Mouse (Mus musculus) 3T3-L1 (cell line): Measurements from ENCODE around the gene Lamc3.

Experiments
- DNase-seq: peaks from one replicate; pipeline ENCODE4 v3.0.0-alpha.2; 2015; ENCODE audit warnings: low read depth, low spot score

Lamc3 gene

DNA sequence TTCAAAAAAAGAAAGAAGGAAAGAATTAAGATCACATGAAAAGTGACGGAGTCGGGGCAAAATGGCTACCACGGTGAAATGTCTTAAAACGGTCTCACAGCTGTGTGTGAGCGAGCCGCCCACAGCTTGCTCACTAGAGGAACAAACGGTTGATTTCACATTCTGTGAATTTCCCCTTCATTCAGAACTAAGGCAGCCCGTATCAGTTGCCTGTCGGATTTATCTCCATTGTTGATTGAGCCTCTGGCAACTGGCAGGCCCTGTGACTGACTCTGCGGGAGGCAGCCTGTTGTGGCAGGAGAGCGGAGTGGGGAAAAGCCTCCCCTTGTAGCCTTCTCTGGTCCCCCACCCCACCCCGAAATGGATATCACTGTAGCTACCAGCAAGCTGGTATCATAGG lies 10.6 kb upstream of the Lamc3 start:
- no peak for DNase-seq

DNA sequence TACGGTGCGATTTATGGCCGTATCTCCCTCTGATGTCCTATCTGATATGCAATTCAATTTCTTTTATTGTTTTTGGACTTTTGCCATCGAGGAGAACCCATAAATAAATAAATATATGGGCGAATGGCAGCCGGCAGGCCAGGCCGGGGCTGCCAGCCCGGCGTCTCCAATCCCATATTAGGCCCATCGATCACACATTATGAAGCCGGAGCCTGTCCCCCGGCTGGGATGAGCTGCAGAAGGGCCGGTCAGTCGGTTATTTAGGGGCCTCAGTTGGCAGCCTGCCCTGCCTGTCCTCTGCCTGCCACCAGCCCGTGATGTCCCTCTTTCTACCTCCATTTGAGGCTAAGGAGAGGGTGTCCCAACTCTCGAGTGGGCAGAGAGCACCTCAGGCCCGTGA lies 8.5 kb upstream of the Lamc3 start:
- DNase-seq: no peak

DNA sequence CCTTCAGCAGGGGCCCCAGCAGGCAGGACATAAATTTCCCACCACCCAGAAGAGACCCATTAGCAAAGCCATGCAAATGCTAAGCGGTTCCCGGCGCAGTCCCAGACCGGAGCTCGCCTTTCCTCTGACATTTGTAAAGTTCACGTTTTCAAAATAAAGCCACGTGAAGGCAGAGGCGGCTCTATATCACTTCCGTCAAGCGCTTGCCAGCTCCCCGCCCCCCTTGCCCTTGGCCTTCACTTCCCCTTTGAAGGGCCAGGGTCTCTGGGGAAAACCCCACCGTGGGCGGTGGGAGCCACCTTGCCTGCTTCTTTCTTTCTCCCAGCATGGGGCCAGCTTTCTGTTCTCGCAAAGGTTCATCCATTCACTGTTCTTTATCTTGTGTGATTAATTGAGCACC lies 6.2 kb upstream of the Lamc3 start:
- no peak for DNase-seq

DNA sequence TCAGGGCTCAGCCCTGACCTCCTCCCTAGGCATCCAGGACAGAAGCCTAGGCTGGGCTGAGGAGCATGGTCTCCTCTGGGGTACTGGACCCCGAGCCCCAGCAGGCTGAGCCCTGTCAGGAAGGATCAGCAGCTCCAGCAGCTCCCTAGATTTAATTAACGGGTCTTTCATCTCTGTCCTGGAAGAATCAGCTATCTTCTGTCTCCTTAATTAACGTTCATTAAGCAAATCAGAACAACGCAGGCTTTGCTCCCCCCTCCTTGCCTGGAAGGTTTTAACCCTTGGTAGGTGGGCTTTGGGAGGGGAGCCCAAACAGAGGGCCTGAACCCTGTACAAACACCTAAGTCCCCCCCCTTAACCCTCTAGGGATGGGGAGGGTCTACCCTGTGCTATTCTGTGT lies 4.0 kb upstream of the Lamc3 start:
- DNase-seq: no peak

DNA sequence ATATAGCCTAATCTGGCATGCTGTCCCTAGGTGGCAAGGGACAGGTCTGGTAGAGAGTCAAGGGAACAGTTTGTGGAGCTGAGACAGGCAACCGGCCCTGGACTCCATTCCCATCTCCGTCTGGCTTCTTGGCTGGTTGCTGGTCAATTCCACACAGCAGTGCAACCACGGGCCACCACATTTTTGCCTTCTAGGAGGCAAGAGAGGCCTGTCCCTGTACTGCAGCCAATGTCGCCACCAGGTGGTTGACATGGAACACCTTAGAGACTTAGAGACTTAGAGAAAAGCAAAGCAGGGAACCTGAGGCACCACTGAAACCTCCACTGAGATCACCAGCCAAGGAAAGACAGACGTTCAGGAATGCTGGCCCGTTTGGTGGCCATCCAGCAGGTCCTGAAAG lies 2.3 kb upstream of the Lamc3 start:
- DNase-seq: peak; percentile 73

DNA sequence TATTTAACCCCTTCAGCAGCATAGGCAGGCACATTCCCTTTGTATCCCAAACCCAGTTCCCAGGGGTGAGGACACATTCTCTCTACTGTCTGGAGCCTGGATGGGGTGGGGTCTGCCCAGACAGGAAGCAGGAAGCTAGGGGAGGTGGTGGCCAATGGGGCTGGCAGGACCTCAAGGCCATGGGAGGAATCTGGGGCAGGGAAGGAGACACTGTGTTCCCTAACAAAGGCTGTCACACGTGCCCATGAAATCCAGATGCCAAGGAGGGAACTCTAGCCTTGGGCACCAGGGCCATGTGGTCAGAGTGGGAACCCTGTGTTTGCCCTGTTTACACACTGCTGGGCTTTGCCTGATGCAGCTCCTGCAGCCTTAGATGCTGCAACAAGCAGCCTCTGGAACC lies 1.8 kb downstream of the Lamc3 start:
- DNase-seq: no peak

DNA sequence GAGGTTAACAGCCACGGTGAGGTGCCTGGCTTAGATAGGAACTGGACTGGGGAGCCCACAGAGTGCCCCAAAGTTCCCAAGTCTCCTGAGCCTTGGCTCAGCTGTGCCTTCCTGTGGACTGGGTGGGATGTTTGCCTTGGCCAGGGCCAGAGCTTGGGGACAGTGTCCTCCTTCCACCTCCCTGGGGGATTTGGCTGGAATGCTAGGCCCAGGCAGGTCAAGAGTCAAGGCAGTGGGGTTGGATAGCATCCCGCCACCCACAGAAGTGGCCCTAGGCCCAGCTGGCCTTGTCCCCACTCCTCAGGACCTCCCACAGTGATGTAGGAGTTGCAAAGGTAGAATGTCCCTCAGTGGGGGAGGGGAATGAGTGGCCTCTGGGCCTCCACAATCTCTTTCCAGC lies 4.1 kb downstream of the Lamc3 start:
- no peak for DNase-seq

DNA sequence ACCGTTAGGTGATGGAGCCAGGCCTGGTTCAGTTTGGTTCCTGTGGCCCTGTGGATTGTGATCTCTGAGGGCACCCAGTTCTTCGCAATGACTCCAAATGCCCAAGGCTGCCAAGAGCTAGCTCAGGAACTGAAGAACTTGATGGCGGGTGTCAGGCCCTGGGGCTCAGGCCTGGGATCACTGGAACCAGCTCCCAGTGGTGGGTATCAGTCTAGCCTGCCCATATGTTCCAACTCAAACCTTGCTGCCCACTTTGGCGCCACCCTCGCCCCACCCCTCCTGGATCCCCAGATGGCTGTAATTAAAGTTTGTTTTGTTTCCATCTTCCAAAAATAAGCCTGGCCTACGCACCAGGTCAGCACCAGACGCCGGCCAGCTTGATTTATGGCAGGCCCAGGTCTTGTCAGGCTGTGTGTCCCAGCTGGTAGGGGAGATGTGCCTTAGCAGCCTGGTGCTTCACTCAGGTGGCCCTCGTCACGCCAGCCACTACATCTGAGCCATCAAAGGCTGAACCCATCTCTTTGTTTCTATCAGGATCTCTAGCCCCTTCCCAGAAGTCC lies 6.1 kb downstream of the Lamc3 start:
- DNase-seq: no peak

DNA sequence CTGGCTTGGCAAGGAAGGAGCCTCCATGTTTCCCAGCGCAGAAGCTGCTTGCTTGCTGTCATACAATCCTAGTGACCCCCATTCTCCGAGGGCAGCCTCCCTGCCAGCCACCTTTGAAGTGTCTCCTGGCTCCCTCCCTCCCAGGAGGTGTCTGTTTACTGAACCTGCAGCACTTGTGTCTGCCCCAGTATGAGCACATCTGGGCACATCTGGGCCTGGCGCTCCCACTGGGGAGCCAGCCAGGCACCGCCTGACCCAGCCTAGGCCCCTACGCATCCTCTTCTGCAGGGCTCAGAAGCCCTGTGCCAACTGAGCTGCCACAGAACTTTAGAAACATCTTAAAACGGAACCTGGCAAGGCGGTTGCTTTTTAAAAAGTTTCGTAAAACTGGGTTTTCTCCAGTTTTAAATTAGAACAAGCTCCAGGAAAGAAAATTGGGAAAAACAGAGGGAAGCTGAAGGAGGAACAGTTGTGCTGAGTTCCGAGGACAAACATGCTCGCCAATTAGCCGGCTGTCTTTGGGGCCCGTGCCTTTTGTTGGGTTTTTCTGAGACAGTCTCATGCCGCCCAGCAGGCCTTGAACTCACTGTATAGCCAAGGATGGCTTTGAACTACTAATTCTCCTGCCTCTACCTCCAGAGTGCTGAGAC lies 7.3 kb downstream of the Lamc3 start:
- no peak for DNase-seq

DNA sequence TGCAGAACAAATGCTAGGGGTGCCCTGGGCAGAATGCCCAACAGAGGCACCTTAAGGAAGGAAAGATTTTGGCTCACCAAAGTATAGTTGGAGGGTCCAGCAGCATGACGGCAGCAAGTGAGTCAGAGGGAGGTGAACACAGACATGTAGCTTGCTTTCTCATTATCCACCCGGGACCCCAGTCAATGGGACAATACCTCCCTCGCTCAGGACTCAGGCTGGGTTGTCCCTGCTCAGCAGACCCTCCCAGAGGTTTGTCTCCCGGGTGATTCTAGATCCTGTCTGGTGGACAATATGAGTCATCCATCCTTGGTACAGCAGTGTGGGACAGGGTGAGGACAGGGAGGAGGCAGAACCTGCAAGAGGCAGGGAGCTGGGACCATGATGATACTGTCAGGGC lies 13.8 kb downstream of the Lamc3 start:
- peak; percentile 39 for DNase-seq

DNA sequence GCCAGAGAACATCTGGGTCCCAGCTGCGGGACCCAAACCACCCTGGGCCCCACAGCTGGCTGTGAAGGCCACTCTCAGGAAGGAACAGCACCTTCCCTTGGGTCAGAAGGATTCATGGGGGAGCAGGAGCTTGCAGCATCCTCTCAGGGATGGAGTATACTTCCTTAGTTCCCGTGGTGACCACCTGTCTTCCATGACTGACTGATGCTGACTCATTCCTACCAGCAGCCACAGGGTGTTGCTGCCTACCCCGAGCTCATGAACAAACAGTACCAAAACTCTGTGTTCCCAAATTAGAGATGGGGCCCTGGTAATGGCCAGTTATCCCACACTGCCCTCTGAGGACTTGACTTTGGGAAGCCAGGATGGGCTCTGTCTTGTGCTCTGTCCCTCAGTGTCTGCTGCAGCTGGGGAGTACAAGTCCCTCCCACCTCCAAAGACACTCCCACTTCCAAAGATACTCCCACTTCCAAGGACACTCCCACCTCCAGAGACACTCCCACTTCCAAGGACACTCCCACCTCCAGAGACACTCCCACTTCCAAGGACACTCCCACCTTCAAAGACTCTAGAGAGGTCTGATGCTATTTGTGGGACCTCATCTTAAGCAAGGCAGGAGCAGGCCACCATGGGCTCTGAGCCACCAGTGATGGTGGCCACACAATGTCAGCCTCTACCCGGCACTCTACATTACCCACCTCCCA lies 14.7 kb downstream of the Lamc3 start:
- DNase-seq: peak; percentile 67

DNA sequence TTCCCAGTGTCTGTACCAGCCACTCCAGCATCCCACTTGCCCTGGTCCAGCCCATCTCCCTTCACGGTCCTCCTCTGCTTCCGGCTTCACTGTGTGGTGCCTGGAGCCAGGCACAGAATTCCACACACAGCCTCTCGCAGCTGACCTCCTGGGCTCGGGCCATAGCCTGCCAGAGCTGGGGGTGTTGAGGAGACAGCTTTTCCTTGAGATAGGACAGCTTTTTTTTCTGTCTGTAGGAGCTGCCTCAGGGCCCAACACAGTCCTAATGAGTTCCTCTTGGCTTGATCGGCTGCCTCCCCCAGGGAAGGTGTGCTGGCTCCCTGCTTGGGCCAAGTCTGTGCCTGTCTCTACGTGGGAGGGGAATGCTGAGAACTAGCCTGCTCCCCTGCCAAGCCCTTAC lies 17.0 kb downstream of the Lamc3 start:
- peak; percentile 17 for DNase-seq

DNA sequence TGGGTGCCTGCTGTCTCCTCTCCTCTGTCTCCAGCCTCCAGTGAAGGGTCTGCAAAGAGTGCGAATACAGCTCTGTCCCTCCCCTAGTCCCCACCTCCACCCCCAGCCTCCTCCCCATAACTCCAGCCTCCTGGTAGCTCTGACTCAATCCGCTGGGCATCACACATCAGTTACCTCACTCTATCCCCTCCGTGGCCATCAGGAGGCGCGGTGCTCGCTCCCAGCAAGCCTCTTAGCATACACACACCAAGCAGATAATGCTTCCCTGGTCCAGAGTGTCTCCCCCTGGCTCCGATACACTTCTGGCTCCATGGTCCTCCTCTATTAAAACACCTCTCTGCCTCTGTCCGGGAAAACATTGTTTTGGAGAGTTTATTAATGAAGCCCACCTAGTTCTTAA lies 17.5 kb downstream of the Lamc3 start:
- peak; percentile 42 for DNase-seq

DNA sequence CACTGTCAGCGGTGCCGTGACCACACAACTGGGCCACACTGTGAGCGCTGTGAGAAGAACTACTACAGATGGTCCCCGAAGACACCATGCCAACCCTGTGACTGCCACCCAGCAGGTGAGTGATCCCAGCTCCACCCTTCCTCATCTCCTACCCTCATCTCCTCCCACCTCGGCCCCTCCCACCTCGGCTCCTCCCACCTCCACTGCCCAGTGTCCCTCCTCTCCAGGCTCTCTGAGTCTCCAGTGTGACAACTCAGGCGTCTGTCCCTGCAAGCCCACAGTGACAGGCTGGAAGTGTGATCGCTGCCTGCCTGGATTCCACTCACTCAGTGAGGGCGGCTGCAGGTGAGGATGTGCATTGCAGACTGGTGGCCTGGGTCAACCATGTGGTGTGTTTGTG lies 18.6 kb downstream of the Lamc3 start:
- DNase-seq: no peak

DNA sequence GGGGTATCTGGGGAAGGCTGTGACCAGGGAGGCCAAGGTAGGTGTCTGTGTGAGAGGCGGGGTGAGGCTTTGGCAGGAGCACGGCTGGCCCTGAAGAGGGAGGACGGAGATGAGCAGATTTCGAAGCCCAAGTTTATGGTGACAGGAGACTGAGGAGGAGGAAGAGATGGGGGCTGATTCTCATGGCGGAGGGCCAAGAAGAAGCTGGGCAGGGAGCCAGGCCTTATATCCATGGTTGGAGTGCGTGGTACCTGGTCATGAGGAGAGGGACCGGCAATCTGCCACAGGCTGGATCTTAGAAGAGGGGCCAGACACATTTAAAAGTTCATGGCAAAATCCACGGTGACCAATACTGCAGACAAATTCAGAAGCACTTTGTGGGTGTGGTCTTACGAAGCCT lies 19.3 kb downstream of the Lamc3 start:
- DNase-seq: no peak

DNA sequence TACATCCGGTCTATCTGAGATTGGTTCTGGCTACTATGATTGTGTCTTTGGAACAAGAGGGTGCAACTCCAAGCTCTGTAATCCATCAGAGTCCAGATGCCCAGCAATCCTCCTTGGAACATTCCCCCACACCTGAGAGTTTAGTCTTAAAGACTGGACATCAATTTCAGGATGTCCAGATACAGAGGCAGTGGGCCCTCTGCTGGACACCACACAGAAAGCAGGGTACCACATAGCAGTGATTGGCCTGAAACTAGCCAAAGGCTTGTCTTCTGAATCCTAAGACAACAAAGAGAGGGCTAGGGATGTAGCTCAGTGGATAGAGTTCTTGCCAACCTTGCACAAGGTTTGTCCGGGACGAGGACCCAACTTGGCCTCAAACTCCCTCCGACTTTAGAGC lies 25.5 kb downstream of the Lamc3 start:
- peak; percentile 77 for DNase-seq

DNA sequence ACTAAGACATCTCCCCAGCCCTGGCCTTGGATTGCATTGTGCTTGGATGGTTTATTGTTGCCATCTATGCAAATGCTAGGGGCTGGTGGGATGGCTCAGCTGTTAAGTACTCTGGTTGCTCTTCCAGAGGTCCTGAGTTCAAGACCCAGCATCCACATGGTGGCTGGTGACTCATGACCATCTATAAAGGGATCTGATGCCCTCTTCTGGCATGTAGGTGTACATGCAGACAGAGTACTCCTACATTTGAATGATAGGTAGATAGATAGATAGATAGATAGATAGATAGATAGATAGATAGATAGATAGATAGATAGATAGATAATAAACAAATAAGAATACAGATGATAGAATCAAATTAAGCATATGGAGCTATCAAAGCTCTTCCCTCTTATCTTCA lies 27.1 kb downstream of the Lamc3 start:
- peak; percentile 45 for DNase-seq

DNA sequence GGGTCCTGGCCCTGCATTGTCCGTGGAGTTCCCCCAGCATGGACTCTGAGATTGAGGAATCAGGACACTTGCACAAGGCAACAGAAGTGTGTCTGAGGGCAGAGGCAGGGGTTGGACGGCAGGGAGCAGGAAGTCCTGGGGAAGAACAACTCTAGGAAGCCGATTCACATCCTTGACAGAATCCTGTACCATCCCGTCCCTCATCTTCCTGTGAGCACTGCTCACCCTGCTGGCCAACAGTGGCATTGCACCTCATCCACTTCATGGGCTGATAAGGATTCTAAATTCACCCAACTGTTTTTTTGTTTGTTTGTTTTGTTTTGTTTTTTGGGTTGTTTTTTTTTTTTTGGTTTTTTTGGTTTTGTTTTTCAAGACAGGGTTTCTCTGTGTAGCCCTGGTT lies 28.0 kb downstream of the Lamc3 start:
- DNase-seq: peak; percentile 94

DNA sequence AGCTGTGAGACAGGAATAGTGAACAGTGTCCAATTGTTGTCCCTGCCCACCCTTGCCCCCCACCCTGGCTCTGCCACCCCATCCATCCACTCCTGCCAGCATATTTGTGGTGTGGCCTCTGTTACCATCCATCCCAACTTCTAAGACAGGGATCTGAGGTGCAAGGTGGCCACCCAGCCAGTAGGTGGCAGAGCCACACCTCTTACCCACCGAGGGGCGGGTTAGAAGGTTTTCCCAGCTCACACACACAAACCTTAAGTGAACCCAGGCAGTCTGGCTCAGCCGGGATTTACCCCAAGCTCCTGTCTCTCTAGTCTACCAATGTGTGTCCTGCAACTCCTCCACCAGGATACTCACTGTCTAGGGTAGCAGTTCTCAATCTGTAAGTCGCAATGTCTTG lies 30.5 kb downstream of the Lamc3 start:
- DNase-seq: peak; percentile 84

DNA sequence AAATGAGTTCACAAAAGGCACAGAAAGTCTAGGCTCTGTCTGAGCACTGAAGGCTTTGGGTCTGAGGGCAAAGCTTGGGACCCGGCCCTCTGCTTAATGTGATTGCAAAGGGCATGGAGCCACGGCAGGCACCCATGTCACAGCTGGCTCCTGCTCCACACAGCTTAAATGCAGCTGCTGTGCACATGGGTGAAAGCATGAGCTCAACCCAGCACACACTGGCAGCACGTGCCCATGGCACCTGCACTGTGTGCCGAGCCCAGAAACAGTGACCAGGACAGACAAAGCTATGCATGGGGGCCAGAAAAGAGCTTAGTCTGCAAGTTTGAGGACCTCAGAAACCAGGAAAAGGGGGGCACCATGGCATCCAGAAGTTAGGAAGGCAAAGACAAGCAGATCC lies 36.6 kb downstream of the Lamc3 start:
- DNase-seq: no peak

DNA sequence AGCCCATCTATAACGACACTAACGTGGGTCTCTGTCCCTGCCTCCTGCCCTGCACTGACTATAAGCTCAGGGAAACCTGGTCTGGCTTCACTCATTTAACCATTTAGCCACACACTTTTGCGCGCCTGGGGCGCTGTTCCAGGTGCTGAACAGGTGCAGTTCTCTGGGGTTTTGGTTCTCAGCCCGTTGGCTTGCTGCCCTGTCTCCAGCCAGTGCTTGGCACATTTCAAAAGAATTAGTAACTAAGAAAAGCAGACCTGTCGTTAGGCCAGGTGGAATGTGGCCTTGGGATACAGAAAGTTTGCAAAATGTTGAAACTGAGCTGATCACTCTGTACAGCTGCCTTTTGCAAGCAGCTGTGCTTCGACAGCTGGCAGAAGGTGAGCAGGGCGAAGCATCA lies 37.7 kb downstream of the Lamc3 start:
- peak; percentile 35 for DNase-seq

DNA sequence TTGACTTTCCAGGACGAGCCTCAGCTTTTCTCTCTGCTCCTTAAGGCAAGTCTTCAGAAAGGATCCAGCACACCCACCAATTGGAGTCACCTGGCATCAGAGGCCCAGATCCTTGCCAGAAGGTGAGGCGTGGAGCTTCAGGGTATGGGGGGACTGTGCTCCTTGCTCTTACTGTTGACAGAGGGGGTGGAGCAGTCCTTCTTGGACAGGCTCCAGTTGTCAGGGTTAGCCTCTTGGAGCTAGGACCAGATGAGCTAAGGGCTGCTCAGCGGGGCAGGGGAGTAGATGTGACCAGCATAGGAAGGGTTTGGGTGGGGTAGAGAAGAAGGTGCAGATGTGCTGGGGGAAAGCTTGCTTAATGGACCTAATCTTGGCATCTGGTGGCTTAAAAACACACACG lies 38.8 kb downstream of the Lamc3 start:
- DNase-seq: no peak

DNA sequence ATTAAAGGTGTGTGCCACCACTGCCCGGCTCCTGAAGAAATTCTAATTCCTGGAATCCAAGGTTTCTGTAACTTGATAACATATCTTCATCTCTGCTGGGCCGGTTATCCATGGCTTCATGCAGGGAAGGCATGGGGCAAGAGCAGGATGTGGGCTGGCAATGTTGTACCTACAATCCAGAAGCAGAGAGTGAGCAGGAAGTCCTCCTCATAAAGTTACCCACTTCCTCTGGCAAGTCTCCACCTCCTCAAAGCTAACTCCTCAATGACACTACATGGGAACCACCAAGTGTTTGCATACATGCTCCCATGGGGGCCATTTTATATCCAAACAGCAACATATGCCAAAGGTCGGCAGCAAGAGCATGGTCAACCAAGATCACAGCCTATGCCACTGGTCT lies 42.6 kb downstream of the Lamc3 start:
- DNase-seq: no peak
